Mouse (Mus musculus) layer of hippocampus, adult 11-12 months (tissue): ENCODE data around the gene Itga9.

Source experiments
- DNase-seq: peaks from one replicate; pipeline ENCODE4 v3.0.0; 2022; ENCODE audit warnings: low spot score

The Itga9 gene

GRCm38 (mm10) chr9:118688248-118688647 is 81.8 kb downstream of the Itga9 start:
- DNase-seq, result no peak

DNA sequence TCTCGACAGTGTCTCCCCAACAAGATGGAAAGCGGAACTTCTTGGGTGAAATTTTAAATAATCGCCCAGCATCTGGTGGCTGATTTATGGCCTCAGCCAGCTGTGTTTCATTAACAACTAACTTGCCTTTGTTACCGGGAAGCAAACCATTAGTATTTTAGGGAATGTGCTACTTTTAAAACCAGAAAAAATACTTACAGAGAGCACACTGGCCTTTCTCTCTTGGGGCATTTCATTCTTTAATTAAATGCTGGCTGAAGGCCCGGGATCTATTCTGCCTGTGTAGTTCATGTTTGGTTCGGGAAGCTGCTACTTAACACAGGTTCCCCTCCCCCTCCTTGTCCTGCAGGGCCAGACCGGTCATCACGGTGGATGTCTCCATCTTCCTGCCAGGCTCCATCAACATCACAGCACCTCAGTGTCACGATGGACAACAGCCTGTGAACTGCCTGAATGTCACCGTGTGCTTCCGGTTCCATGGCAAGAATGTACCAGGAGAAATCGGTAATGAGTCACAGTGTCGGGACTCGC is 82.5 kb downstream of the Itga9 start:
- DNase-seq, result no peak

DNA sequence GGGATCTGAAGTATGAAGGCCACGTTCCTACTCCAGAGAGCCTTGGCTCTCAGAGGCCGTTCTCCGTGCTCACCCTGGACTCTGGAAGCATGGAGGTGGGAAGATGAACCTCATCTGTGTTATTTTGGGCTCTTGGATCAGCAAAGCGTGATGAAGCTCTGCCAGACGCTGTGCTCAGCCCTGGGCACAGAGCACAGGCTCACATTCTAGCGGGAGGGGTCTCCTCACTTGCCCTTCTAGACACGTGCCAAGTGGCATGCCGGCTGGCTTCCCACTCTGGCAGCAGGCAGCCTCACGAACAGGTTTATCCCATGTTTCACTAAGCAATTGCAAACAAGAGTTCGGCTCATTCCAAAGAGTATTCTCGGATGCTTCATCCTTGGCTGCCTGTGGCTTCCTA is 86.8 kb downstream of the Itga9 start:
- peak; percentile 61 for DNase-seq

- DNase-seq, result no peak
Measured at GRCm38 (mm10) chr9:118694420-118694825, 87.9 kb downstream of the Itga9 start.

DNA sequence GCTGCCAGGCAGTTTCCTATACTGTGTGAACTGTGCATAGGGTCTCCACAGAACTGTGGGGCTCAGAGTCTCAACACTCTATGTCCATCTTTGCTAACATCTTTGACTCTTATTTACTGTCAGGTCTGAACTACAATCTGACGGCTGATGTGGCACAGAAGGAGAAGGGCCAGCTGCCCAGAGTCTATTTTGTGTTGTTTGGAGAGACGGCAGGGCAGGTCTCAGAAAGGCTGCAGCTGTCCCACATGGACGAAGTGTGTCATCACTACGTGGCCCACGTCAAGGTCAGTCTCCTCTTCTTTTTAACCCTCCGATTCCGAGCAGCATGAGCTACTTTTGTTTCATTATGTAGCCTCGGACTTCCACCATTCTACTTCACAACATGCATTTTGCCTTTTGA is 91.7 kb downstream of the Itga9 start:
- no peak for DNase-seq

DNA sequence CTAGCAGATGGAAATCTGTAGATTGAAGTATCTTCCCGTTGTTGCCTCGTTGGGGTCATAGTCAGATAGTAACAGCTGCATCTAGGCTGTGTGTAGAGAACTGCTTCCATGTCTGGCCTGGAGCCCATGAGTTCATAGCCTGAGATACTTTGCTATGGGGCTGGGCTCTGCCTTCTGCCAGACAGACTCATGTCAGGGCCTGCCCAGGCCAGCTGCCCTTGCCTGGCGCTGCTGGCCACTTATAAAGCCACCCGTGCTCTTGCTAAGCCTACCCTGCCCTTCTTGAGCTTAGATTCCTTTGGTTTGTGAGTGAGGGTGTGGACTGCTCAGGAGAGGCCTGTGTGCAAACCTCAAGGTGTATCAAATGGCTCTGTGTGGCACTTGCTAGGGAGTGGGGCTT is 93.2 kb downstream of the Itga9 start:
- DNase-seq, result no peak

- no peak for DNase-seq
Measured at GRCm38 (mm10) chr9:118700889-118701288, 94.4 kb downstream of the Itga9 start.

GRCm38 (mm10) chr9:118701791-118702190 is 95.3 kb downstream of the Itga9 start:
- DNase-seq, result no peak

DNA sequence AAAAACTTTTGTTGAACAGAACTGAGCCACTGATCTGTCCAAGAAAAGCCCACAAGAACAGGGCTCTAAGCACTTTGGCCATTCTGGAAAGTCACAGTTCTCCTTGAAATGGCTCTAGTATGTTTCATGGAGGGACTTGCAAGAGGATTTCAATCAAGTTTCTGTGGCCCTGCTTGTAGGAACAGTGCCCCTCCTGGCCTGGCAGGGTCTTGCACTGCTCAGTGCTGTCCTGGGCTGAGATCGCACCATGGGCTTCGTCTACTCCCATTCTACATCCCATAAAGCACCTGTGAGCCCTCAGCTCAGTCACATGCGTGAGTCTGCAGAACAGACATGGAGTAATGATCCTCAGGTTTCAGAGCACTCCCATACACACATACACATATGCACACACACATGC is 96.7 kb downstream of the Itga9 start:
- no peak for DNase-seq

DNA sequence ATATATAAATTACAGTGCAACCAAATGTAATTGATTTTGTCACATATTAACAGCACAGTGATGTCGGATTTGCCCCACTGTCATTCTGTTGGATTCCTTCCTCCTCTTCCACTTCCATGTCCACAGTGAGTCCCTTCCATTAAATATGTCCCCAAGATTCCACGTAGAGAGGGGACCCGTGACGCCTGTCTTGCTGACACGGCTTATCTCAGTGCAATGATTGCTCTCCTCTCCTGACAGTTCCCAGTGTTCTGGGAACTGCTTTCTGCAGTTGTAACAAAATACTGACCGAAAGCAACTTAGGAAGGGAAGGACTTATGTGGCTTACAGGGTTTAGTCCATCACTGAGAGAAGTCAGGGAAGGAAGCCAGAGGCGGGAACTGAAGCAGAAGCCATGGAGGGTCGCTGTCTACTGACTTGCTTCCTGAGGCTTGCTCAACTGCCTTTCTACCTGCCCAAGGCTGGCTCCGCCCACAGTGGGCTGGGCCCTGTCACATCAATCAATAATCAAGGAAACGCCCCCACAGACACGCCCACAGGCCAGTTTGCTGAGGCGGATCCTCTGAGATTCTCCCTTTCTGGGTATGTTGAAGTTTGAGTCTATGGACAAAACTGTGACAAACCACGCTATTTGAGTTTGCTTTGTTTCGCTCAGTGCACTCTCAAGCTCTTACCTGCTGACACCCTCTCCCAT is 99.0 kb downstream of the Itga9 start:
- DNase-seq, result no peak

- DNase-seq, result no peak
Measured at GRCm38 (mm10) chr9:118706176-118706975, 99.9 kb downstream of the Itga9 start.

- DNase-seq, result no peak
Measured at GRCm38 (mm10) chr9:118710625-118711024, 104.1 kb downstream of the Itga9 start.

GRCm38 (mm10) chr9:118711749-118712148 is 105.3 kb downstream of the Itga9 start:
- DNase-seq, result no peak

DNA sequence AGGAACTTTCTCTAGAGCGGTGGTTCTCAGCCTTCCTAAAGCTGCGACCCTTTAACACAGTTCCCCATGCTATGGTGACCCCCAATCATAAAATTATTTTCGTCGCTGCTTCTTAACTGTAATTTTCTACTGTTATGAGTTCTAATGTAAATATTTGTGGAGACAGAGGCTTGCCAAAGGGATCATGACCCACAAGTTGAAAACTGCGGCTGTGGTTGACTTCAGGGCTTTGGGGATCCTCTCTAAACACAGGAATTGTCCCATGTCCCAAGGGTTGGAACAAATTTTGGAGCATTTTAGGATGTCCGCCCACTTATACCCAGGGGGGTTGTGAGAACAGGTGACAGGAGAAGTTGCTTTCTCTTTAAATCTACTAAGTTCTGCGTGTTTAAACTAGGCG is 107.0 kb downstream of the Itga9 start:
- DNase-seq, result no peak

- no peak for DNase-seq
Measured at GRCm38 (mm10) chr9:118714536-118714935, 108.0 kb downstream of the Itga9 start.

DNA sequence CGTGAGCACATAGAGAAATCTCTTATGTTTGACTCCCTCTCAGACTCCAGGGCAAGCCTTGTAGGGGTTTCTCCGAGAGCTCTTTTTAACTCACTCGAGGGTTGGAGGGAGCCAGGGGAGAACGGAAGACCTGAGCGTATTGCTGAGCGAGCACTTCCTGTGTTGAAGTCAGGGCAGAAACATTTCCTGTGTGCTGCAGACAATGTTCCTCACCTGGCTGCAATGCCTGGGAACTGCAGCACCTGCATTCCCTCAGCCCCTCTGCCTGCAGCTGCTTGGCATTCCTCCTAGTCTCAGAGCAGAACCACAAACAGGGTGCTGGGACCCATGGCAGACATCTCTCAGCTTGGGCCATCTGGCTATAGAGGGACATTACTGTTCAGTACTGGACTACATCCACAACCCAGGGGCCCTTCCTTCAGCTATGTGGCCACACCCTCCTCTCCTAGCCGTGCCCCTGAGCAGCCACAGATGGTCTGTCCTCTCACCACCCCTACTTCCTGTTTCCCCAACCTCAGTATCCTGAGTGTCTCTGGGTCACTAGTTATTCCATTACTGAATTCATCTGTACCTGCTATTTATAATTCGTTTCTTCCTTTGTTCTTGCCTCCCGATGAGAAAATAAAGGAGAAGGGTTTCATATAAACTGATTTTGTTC is 109.6 kb downstream of the Itga9 start:
- no peak for DNase-seq

DNA sequence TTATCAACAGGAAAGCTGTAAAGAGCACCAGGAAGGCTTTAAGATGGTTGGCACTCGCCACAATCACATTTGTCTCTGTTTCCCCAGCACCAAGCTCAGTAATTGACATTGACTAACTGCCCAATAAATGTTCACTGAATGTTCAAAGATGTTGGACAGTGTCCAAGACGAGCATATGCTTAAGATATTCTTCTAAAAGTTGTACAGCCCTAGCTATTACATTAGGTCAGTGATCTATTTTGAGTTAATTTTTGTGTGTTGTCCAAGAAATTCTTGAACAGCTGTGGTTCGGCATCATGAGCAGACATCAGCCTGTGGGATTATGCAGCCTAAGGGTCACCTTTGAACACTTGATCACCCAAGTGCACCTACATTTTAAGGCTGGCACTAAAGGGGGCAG is 110.9 kb downstream of the Itga9 start:
- DNase-seq, result no peak

DNA sequence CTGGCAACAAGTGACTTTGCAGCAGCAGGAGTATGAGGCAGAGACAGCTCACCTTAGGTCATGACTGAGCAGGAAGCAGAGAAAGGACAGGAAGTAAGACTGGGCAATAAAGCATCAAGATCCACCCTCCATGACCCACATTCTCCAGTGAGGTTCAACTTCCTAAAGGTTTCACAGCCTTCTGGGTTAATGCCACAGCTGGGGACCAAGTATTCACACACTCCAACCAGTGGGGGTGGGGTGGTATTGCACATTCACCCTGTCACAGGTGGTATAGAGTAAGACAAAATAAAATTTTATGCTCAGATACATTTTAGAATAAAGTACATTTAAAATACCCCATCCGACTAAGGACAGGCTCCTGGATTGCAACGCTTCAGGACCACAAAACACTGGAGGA is 112.0 kb downstream of the Itga9 start:
- no peak for DNase-seq

DNA sequence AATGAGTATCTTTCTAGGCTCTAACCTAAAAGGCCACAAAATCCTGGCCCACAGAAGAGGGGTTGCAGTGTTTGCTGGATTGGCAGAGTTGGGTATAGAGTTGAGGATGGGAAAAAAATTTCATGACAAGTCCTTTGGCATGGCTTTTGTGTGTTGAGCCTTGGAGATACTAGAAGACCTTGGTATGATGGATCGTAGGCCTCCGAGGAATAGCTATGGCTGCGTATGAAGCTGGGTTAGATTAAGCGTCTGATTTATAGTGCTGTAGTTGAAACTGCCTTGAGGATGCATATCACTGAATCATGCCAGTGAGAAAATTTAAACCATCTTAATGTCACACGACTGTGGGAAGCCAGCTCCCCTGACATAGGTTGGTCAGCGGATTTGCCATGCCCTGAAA is 114.6 kb downstream of the Itga9 start:
- no peak for DNase-seq

DNA sequence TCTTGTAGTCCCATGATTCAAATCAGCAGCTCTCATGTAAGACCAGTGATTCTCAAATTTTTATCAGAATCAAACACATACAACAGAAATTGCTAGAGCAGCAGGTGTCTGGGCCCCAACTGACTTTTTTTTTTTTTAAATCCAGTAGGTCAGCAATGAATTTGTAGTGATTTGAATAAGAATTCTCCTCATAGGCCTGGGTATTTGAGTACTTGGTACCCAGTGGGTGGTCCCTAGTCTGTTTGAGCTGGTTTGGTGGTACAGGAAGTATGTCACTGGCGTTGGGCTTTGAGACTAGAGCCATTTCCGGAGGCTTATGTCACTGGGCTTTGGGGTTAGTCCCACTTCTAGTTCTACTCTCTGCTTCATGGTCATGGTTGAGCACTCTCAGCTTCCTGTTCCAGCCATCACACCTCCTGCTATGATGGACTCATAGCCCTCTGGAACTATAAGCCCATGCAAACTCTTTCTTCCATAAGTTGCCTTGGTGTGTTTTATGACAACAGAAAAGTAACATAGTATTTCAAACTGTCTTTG is 116.4 kb downstream of the Itga9 start:
- no peak for DNase-seq

- no peak for DNase-seq
Measured at GRCm38 (mm10) chr9:118725128-118725527, 118.6 kb downstream of the Itga9 start.

GRCm38 (mm10) chr9:118726550-118726949 is 120.1 kb downstream of the Itga9 start:
- no peak for DNase-seq

GRCm38 (mm10) chr9:118728296-118728695 is 121.8 kb downstream of the Itga9 start:
- no peak for DNase-seq
